Mouse (Mus musculus): ENCODE data around the gene Il19. TPM values are rescaled to one million over a fixed set of nuclear protein-coding genes. Genes with fewer than 3 reads are reported as not detected.

The Il19 gene
- 0.36 TPM in 1 of 2 replicates, not detected in the other for total RNA-seq (2012; rRNA removed)

GRCm38 (mm10) chr1:130940065-130940687, at the start of gene Il19:
Gene Il19, minus strand, starts transcription at chr1:130940115.
- Histone ChIP-seq H3K4me1 (ENCODE audit: control insufficient read depth in 2 of 2, insufficient read depth in 2 of 2, low read length in 2 of 2, poor library complexity in 1 of 2) (no peaks in the 10 kb centered on the region), H3K27ac (ENCODE audit: insufficient read depth, low read depth, low read length, poor library complexity, severe bottlenecking) (no peak within 1 kb of the TSS), H3K9me3 (ENCODE audit: control insufficient read depth, insufficient read depth, low read depth, low read length) (no peaks in the 10 kb centered on the region), H3K36me3 (ENCODE audit: control insufficient read depth, insufficient read depth, low read length, poor library complexity, severe bottlenecking) (no peaks in the 10 kb centered on the region), H3K9ac (ENCODE audit: insufficient read depth, low read depth, low read length, poor library complexity, severe bottlenecking) (no peak within 1 kb of the TSS), H3K4me3 (ENCODE audit: insufficient read depth in 1 of 2, low read depth in 1 of 2, low read length in 2 of 2, poor library complexity in 1 of 2, severe bottlenecking in 1 of 2) (no peak within 1 kb of the TSS)
- DNase-seq (ENCODE audit: low read depth, low spot score), result no peak
- in situ Hi-C loops (cut with MboI; ENCODE audit: low sequenced_read_pairs in 2 of 2, unreplicated experiment in 2 of 2), result no loop called here
- TF ChIP-seq MAFK (IDR thresholded peaks at IDR 0.05; ENCODE audit: insufficient read depth, low read depth, low read length) (no peak), ZC3H11A (IDR thresholded peaks at IDR 0.05; ENCODE audit: borderline replicate concordance, low read depth, low read length) (no peak), CHD2 (IDR thresholded peaks at IDR 0.05; ENCODE audit: low read depth, low read length) (no peak), ZNF384 (IDR thresholded peaks at IDR 0.05; ENCODE audit: low read depth, low read length) (no peak), HCFC1 (IDR thresholded peaks at IDR 0.05; ENCODE audit: borderline replicate concordance, insufficient read depth, low read length) (no peak)

GRCm38 (mm10) chr1:130989331-130989730, 49.4 kb upstream of the Il19 start:
- in situ Hi-C loops (cut with MboI; ENCODE audit: low sequenced_read_pairs in 2 of 2, unreplicated experiment in 2 of 2), result no loop called here
- Histone ChIP-seq H3K4me3 (ENCODE audit: insufficient read depth in 1 of 2, low read depth in 1 of 2, low read length in 2 of 2, poor library complexity in 1 of 2, severe bottlenecking in 1 of 2) (no peak overlapping the region), H3K9ac (ENCODE audit: insufficient read depth, low read depth, low read length, poor library complexity, severe bottlenecking) (no peak overlapping the region), H3K4me1 (ENCODE audit: control insufficient read depth in 2 of 2, insufficient read depth in 2 of 2, low read length in 2 of 2, poor library complexity in 1 of 2) (no peaks in the 10 kb centered on the region), H3K9me3 (ENCODE audit: control insufficient read depth, insufficient read depth, low read depth, low read length) (no peaks in the 10 kb centered on the region), H3K36me3 (ENCODE audit: control insufficient read depth, insufficient read depth, low read length, poor library complexity, severe bottlenecking) (no peaks in the 10 kb centered on the region), H3K27ac (ENCODE audit: insufficient read depth, low read depth, low read length, poor library complexity, severe bottlenecking) (no peak overlapping the region)
- TF ChIP-seq HCFC1 (IDR thresholded peaks at IDR 0.05; ENCODE audit: borderline replicate concordance, insufficient read depth, low read length) (no peak), MAFK (IDR thresholded peaks at IDR 0.05; ENCODE audit: insufficient read depth, low read depth, low read length) (no peak), ZNF384 (IDR thresholded peaks at IDR 0.05; ENCODE audit: low read depth, low read length) (no peak)
- DNase-seq (ENCODE audit: low read depth, low spot score), result no peak

DNA sequence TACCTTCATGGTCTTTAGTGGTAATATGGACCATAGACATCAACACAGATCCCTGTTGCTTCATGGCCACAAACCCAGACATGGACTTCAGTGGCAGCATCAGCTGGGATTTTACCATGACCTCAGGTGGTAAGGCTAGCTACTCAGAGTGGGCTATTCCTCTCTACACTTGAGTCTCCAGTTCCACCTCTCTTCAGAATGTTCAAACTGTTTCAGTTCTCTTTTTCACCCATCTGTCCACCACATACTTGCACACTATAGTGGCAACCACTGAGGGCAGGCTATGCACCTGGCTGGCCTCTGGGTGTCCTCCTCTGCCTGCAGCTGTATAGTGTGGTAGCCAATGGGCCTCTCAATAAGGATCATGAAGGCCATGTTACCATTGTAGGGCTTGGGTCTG, 47.5 kb upstream of the Il19 start:
- H3K4me1 ChIP-seq (ENCODE audit: control insufficient read depth in 2 of 2, insufficient read depth in 2 of 2, low read length in 2 of 2, poor library complexity in 1 of 2), result no peaks in the 10 kb centered on the region
- H3K9me3 ChIP-seq (ENCODE audit: control insufficient read depth, insufficient read depth, low read depth, low read length), result no peaks in the 10 kb centered on the region
- H3K27ac ChIP-seq (ENCODE audit: insufficient read depth, low read depth, low read length, poor library complexity, severe bottlenecking), result no peak overlapping the region
- no peak overlapping the region for H3K4me3 ChIP-seq (ENCODE audit: insufficient read depth in 1 of 2, low read depth in 1 of 2, low read length in 2 of 2, poor library complexity in 1 of 2, severe bottlenecking in 1 of 2)
- in situ Hi-C loops (cut with MboI; ENCODE audit: low sequenced_read_pairs in 2 of 2, unreplicated experiment in 2 of 2), result no loop called here
- TF ChIP-seq MAFK (IDR thresholded peaks at IDR 0.05; ENCODE audit: insufficient read depth, low read depth, low read length) (no peak), CHD2 (IDR thresholded peaks at IDR 0.05; ENCODE audit: low read depth, low read length) (no peak), HCFC1 (IDR thresholded peaks at IDR 0.05; ENCODE audit: borderline replicate concordance, insufficient read depth, low read length) (no peak), ZC3H11A (IDR thresholded peaks at IDR 0.05; ENCODE audit: borderline replicate concordance, low read depth, low read length) (no peak), ZNF384 (IDR thresholded peaks at IDR 0.05; ENCODE audit: low read depth, low read length) (no peak)
- no peak overlapping the region for H3K9ac ChIP-seq (ENCODE audit: insufficient read depth, low read depth, low read length, poor library complexity, severe bottlenecking)
- no peaks in the 10 kb centered on the region for H3K36me3 ChIP-seq (ENCODE audit: control insufficient read depth, insufficient read depth, low read length, poor library complexity, severe bottlenecking)
- DNase-seq (ENCODE audit: low read depth, low spot score), result no peak

GRCm38 (mm10) chr1:130987001-130987400, 47.1 kb upstream of the Il19 start:
- Histone ChIP-seq H3K4me1 (ENCODE audit: control insufficient read depth in 2 of 2, insufficient read depth in 2 of 2, low read length in 2 of 2, poor library complexity in 1 of 2) (no peaks in the 10 kb centered on the region), H3K9ac (ENCODE audit: insufficient read depth, low read depth, low read length, poor library complexity, severe bottlenecking) (no peak overlapping the region), H3K4me3 (ENCODE audit: insufficient read depth in 1 of 2, low read depth in 1 of 2, low read length in 2 of 2, poor library complexity in 1 of 2, severe bottlenecking in 1 of 2) (no peak overlapping the region), H3K36me3 (ENCODE audit: control insufficient read depth, insufficient read depth, low read length, poor library complexity, severe bottlenecking) (no peaks in the 10 kb centered on the region), H3K9me3 (ENCODE audit: control insufficient read depth, insufficient read depth, low read depth, low read length) (no peaks in the 10 kb centered on the region), H3K27ac (ENCODE audit: insufficient read depth, low read depth, low read length, poor library complexity, severe bottlenecking) (no peak overlapping the region)
- no peak for DNase-seq (ENCODE audit: low read depth, low spot score)
- TF ChIP-seq MAFK (IDR thresholded peaks at IDR 0.05; ENCODE audit: insufficient read depth, low read depth, low read length), result no peak
- no peak for TF ChIP-seq HCFC1 (IDR thresholded peaks at IDR 0.05; ENCODE audit: borderline replicate concordance, insufficient read depth, low read length)
- TF ChIP-seq CHD2 (IDR thresholded peaks at IDR 0.05; ENCODE audit: low read depth, low read length), result no peak
- TF ChIP-seq ZNF384 (IDR thresholded peaks at IDR 0.05; ENCODE audit: low read depth, low read length), result no peak
- no peak for TF ChIP-seq ZC3H11A (IDR thresholded peaks at IDR 0.05; ENCODE audit: borderline replicate concordance, low read depth, low read length)
- in situ Hi-C loops (cut with MboI; ENCODE audit: low sequenced_read_pairs in 2 of 2, unreplicated experiment in 2 of 2), result no loop called here

GRCm38 (mm10) chr1:130984441-130984840, 44.5 kb upstream of the Il19 start:
- Histone ChIP-seq H3K9ac (ENCODE audit: insufficient read depth, low read depth, low read length, poor library complexity, severe bottlenecking) (no peak overlapping the region), H3K4me3 (ENCODE audit: insufficient read depth in 1 of 2, low read depth in 1 of 2, low read length in 2 of 2, poor library complexity in 1 of 2, severe bottlenecking in 1 of 2) (no peak overlapping the region), H3K27ac (ENCODE audit: insufficient read depth, low read depth, low read length, poor library complexity, severe bottlenecking) (no peak overlapping the region), H3K4me1 (ENCODE audit: control insufficient read depth in 2 of 2, insufficient read depth in 2 of 2, low read length in 2 of 2, poor library complexity in 1 of 2) (no peaks in the 10 kb centered on the region), H3K9me3 (ENCODE audit: control insufficient read depth, insufficient read depth, low read depth, low read length) (no peaks in the 10 kb centered on the region), H3K36me3 (ENCODE audit: control insufficient read depth, insufficient read depth, low read length, poor library complexity, severe bottlenecking) (no peaks in the 10 kb centered on the region)
- no peak for TF ChIP-seq MAFK (IDR thresholded peaks at IDR 0.05; ENCODE audit: insufficient read depth, low read depth, low read length)
- TF ChIP-seq HCFC1 (IDR thresholded peaks at IDR 0.05; ENCODE audit: borderline replicate concordance, insufficient read depth, low read length), result no peak
- no peak for TF ChIP-seq ZNF384 (IDR thresholded peaks at IDR 0.05; ENCODE audit: low read depth, low read length)
- TF ChIP-seq CHD2 (IDR thresholded peaks at IDR 0.05; ENCODE audit: low read depth, low read length), result no peak
- no peak for TF ChIP-seq ZC3H11A (IDR thresholded peaks at IDR 0.05; ENCODE audit: borderline replicate concordance, low read depth, low read length)
- in situ Hi-C loops (cut with MboI; ENCODE audit: low sequenced_read_pairs in 2 of 2, unreplicated experiment in 2 of 2), result no loop called here
- no peak for DNase-seq (ENCODE audit: low read depth, low spot score)
